Mouse (Mus musculus): ENCODE measurements around the gene Ccdc78. TPM values are rescaled to one million over a fixed set of nuclear protein-coding genes. Genes with fewer than 3 reads are reported as not detected.
A peak's percentile ranks its signal among the peaks of the same experiment; 100 is the strongest.

The Ccdc78 gene
- total and polyA plus RNA-seq, 2 experiments: 0.06 TPM; not detected in 1

- Histone ChIP-seq H3K36me3 (ENCODE audit: control insufficient read depth, insufficient read depth, low read length) (peaks cover 2% of the 10 kb centered on the region; the same call in 1 of the 2 replicates), H3K27me3 (ENCODE audit: control insufficient read depth, insufficient read depth, low read length) (no peaks in the 10 kb centered on the region), H3K4me3 (ENCODE audit: insufficient read depth, low read depth, low read length) (no peak overlapping the region), H3K27ac (replicated peaks; ENCODE audit: insufficient read depth, low read depth, low read length) (no peak overlapping the region), H3K79me2 (ENCODE audit: control insufficient read depth, insufficient read depth, low read length) (no peaks in the 10 kb centered on the region), H3K4me1 (ENCODE audit: control insufficient read depth, insufficient read depth, low read length) (peaks cover 3% of the 10 kb centered on the region; the same call in 1 of the 2 replicates), H3K9ac (ENCODE audit: low read depth, low read length) (no peak overlapping the region)
- 73% methylated on average over 7 of the region's 7 CpGs for WGBS
- TF ChIP-seq CTCF (IDR thresholded peaks at IDR 0.05; ENCODE audit: low read depth, low read length): no peak
- no peak for TF ChIP-seq POLR2A (IDR thresholded peaks at IDR 0.05; ENCODE audit: extremely low read depth, insufficient read depth, low read length)
- no peak for DNase-seq (ENCODE audit: extremely low read depth, low read depth, low spot score)
These were observed 3.3 kb upstream of the Ccdc78 start for GRCm38 (mm10) chr17:25783086-25783485.

DNA sequence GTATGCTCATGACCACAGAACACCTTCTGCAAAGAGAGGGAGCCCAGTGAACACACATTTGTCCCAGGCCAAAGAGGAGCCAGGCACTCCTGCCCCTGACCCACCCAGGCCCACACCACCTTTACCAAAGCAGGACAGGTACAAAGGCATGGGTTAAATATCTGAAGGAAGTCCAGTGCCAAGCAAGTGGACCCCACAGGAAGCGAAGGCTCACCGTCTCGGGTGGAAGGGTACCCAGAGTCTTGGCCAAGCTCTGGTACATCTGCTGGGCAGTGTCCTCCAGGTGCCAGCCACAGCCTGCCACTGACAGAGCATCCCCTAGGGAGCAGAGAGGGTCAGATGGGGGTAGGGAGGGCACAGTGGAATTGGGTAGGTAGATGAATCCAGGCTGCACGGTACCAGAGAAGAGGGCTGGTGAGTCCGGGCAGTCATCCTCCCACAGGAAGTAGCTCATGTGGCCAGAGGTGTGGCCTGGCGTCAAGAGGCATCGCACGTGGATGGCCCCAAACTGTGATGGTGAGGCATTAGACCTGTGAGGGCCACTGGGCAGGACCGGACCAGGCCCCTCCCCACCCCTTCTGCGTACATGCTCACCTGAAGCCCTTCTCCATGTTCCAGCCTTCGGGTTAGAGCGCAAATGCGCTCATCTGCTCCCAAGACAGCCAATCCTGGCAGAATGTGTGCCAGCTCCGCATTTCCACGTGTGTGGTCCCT lies 2.4 kb upstream of the Ccdc78 start:
- no peak overlapping the region for H3K4me3 ChIP-seq (ENCODE audit: insufficient read depth, low read depth, low read length)
- H3K36me3 ChIP-seq (ENCODE audit: control insufficient read depth, insufficient read depth, low read length): peaks cover 2% of the 10 kb centered on the region; the same call in 1 of the 2 replicates
- H3K79me2 ChIP-seq (ENCODE audit: control insufficient read depth, insufficient read depth, low read length): no peaks in the 10 kb centered on the region
- 81% methylated on average over 15 of the region's 15 CpGs for WGBS
- H3K4me1 ChIP-seq (ENCODE audit: control insufficient read depth, insufficient read depth, low read length): peaks cover 3% of the 10 kb centered on the region; the same call in 1 of the 2 replicates
- no peak overlapping the region for H3K27ac ChIP-seq (replicated peaks; ENCODE audit: insufficient read depth, low read depth, low read length)
- TF ChIP-seq CTCF (IDR thresholded peaks at IDR 0.05; ENCODE audit: low read depth, low read length) (no peak), POLR2A (IDR thresholded peaks at IDR 0.05; ENCODE audit: extremely low read depth, insufficient read depth, low read length) (no peak)
- no peak for DNase-seq (ENCODE audit: extremely low read depth, low read depth, low spot score)
- H3K9ac ChIP-seq (ENCODE audit: low read depth, low read length): no peak overlapping the region
- H3K27me3 ChIP-seq (ENCODE audit: control insufficient read depth, insufficient read depth, low read length): no peaks in the 10 kb centered on the region

DNA sequence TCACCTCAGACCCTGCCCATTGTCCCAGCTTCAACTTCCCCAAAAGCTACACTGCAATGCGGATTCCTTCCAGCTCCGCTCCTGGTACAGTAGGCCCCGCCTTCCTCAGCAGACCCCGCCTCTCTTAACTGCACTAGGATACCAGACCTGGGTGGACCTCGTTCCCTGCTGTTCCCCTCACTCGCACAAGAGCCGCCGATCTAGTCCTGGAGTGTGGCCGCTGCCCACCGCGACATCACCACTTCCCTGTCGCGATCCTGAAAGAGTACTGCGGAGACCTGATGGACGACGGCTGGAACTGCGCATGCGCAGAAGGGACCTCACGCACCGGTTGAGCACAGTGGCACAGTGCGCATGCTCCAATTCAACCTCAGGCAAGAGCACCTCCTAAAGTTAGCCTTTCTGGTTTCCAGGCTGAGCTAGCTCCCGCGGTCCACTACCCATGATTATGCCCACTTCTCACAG lies 1.1 kb upstream of the Ccdc78 start, which contains the start of gene Haghl:
Gene Haghl (minus strand): TSS at position 393 of the 465 bp plus-strand sequence.
- H3K79me2 ChIP-seq (ENCODE audit: control insufficient read depth, insufficient read depth, low read length): no peaks in the 10 kb centered on the region
- H3K4me1 ChIP-seq (ENCODE audit: control insufficient read depth, insufficient read depth, low read length): peaks cover 3% of the 10 kb centered on the region; the same call in 1 of the 2 replicates
- H3K4me3 ChIP-seq (ENCODE audit: insufficient read depth, low read depth, low read length): peak within 1 kb of the TSS; percentile 69
- no peaks in the 10 kb centered on the region; the same call in 1 of the 2 replicates for H3K36me3 ChIP-seq (ENCODE audit: control insufficient read depth, insufficient read depth, low read length)
- under 1% methylated on average over 23 of the region's 23 CpGs for WGBS
- DNase-seq (ENCODE audit: extremely low read depth, low read depth, low spot score): peak; percentile 86
- H3K9ac ChIP-seq (ENCODE audit: low read depth, low read length): peak within 1 kb of the TSS; percentile 54
- TF ChIP-seq POLR2A (IDR thresholded peaks at IDR 0.05; ENCODE audit: extremely low read depth, insufficient read depth, low read length): no peak
- TF ChIP-seq CTCF (IDR thresholded peaks at IDR 0.05; ENCODE audit: low read depth, low read length): no peak
- no peaks in the 10 kb centered on the region for H3K27me3 ChIP-seq (ENCODE audit: control insufficient read depth, insufficient read depth, low read length)
- no peak within 1 kb of the TSS for H3K27ac ChIP-seq (replicated peaks; ENCODE audit: insufficient read depth, low read depth, low read length)

DNA sequence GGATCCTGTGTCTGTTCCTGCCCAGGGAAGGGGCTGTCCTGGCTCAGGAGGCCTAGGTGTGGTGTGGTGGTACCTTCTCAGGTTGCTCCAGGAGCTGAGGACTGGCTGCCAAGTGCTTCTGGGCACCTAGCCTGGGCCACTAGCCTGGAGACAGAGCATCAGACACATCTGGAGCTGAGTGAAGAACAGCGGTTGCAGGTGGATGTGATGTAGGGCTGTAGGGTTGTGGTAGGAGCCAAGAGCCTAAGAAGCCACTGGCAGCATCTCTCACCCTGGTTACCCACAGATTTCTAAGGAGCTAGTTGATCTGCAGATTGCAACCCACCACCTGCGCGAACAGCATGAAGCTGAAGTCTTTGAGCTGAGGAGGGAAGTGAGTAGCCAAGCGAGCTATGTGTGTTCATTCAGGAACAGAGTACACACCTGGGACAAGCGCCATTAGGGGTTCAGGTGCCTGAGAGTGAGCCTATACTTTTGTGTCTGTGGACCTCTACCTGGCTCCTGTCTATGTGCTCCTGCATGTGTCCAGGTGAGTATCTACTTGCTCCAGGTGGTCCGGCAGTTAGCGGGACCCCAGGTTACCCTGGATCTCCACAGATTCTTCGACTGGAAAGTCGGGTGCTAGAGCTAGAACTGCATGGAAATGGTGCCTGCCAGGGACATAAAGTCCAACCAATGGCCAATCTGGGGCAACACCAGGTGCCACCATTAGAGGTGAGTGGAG lies 563 bp downstream of the Ccdc78 start:
- no peak for DNase-seq (ENCODE audit: extremely low read depth, low read depth, low spot score)
- WGBS: 90% methylated on average over 9 of the region's 9 CpGs
- no peak overlapping the region for H3K9ac ChIP-seq (ENCODE audit: low read depth, low read length)
- no peak overlapping the region for H3K4me3 ChIP-seq (ENCODE audit: insufficient read depth, low read depth, low read length)
- no peaks in the 10 kb centered on the region for H3K79me2 ChIP-seq (ENCODE audit: control insufficient read depth, insufficient read depth, low read length)
- TF ChIP-seq POLR2A (IDR thresholded peaks at IDR 0.05; ENCODE audit: extremely low read depth, insufficient read depth, low read length) (no peak), CTCF (IDR thresholded peaks at IDR 0.05; ENCODE audit: low read depth, low read length) (no peak)
- H3K27ac ChIP-seq (replicated peaks; ENCODE audit: insufficient read depth, low read depth, low read length): no peak overlapping the region
- H3K27me3 ChIP-seq (ENCODE audit: control insufficient read depth, insufficient read depth, low read length): no peaks in the 10 kb centered on the region
- peaks cover 3% of the 10 kb centered on the region; the same call in 1 of the 2 replicates for H3K4me1 ChIP-seq (ENCODE audit: control insufficient read depth, insufficient read depth, low read length)
- H3K36me3 ChIP-seq (ENCODE audit: control insufficient read depth, insufficient read depth, low read length): no peaks in the 10 kb centered on the region

- H3K79me2 ChIP-seq (ENCODE audit: control insufficient read depth, insufficient read depth, low read length): no peaks in the 10 kb centered on the region
- H3K4me3 ChIP-seq (ENCODE audit: insufficient read depth, low read depth, low read length): peak overlapping the region; percentile 91
- no peaks in the 10 kb centered on the region for H3K36me3 ChIP-seq (ENCODE audit: control insufficient read depth, insufficient read depth, low read length)
- WGBS: 38% methylated on average over 19 of the region's 19 CpGs
- TF ChIP-seq POLR2A (IDR thresholded peaks at IDR 0.05; ENCODE audit: extremely low read depth, insufficient read depth, low read length) (no peak), CTCF (IDR thresholded peaks at IDR 0.05; ENCODE audit: low read depth, low read length) (no peak)
- peak overlapping the region; percentile 84; the same call in 1 of the 2 replicates for H3K9ac ChIP-seq (ENCODE audit: low read depth, low read length)
- DNase-seq (ENCODE audit: extremely low read depth, low read depth, low spot score): no peak
- H3K27ac ChIP-seq (replicated peaks; ENCODE audit: insufficient read depth, low read depth, low read length): no peak overlapping the region
- peaks cover 5% of the 10 kb centered on the region; the same call in 1 of the 2 replicates for H3K4me1 ChIP-seq (ENCODE audit: control insufficient read depth, insufficient read depth, low read length)
- no peaks in the 10 kb centered on the region for H3K27me3 ChIP-seq (ENCODE audit: control insufficient read depth, insufficient read depth, low read length)
These were observed 5.0 kb downstream of the Ccdc78 start for GRCm38 (mm10) chr17:25791320-25791842.

All from liver, adult 2 months (tissue).